ENCODE assay signal across 9 mouse cellular contexts in genomic region chr2:32514335-32514734, GRCm38 (mm10). TPM values are rescaled to one million over a fixed set of nuclear protein-coding genes. Genes with fewer than 3 reads are reported as not detected.
A peak's percentile ranks its signal among the peaks of the same experiment; 100 is the strongest.
DNase-seq lines count a peak whose midpoint lies in the region; ATAC-seq and TF ChIP-seq lines count a peak whose summit lies in the region.
"Had no signal": no experiment of that assay in that cellular context is flagged by ENCODE, and none has a peak within 500 bp of the region (broad histone marks: within the 10 kb centered on the region; RNA-seq: fewer than 3 reads in every experiment).

No protein-coding gene starts in this region.

- no peaks in the 10 kb centered on the region for H3K9me3 ChIP-seq in embryonic facial prominence, embryonic 11.5 days (replicated peaks; ENCODE audit: control insufficient read depth, low read length)
- H3K9me3 ChIP-seq in midbrain, embryonic 15.5 days, result no peaks in the 10 kb centered on the region

- H3K27me3 ChIP-seq in embryonic facial prominence, embryonic 11.5 days (ENCODE audit: control insufficient read depth, insufficient read depth, low read length), result no peaks in the 10 kb centered on the region
- no peaks in the 10 kb centered on the region for H3K27me3 ChIP-seq in midbrain, embryonic 15.5 days (replicated peaks)

- no peak for ATAC-seq in embryonic facial prominence, embryonic 11.5 days (replicated peaks; ENCODE audit: insufficient number of reproducible peaks, low FRiP score, low TSS enrichment, low read depth)
- ATAC-seq in midbrain, embryonic 15.5 days (replicated peaks), result no peak

- H3K36me3 ChIP-seq in embryonic facial prominence, embryonic 11.5 days (replicated peaks; ENCODE audit: control insufficient read depth, insufficient read depth, low read depth, low read length), result no peaks in the 10 kb centered on the region
- no peaks in the 10 kb centered on the region for H3K36me3 ChIP-seq in midbrain, embryonic 15.5 days (replicated peaks)

- TF ChIP-seq CTCF in left cerebral cortex, adult 2 months (IDR thresholded peaks at IDR 0.05), result no peak

- intact Hi-C loops in left cerebral cortex, adult 2 months (cut with DNase I), result no loop called here

- H3K9ac ChIP-seq in embryonic facial prominence, embryonic 11.5 days (replicated peaks; ENCODE audit: low read length), result 0 out of 2 replicates have a peak overlapping the region, but pooled peaks have one; percentile 25
- H3K9ac ChIP-seq in midbrain, embryonic 15.5 days, result no peak overlapping the region

- no peaks in the 10 kb centered on the region for H3K4me1 ChIP-seq in embryonic facial prominence, embryonic 11.5 days (ENCODE audit: control insufficient read depth, insufficient read depth, low read length)
- H3K4me1 ChIP-seq in midbrain, embryonic 15.5 days, result no peaks in the 10 kb centered on the region

- no peak overlapping the region for H3K4me2 ChIP-seq in embryonic facial prominence, embryonic 11.5 days (ENCODE audit: low read depth, low read length)
- H3K4me2 ChIP-seq in midbrain, embryonic 15.5 days, result no peak overlapping the region

- peak; percentile 24 for DNase-seq in thymus, postnatal 0 days (ENCODE audit: low spot score)
- no peak for DNase-seq in thymus, postnatal 25 days
- DNase-seq in embryonic facial prominence, embryonic 11.5 days (ENCODE audit: low spot score), result no peak
- DNase-seq in kidney, postnatal 25 days, result peak; percentile 64 to 90
- no peak for DNase-seq in ovary, postnatal 36 days (ENCODE audit: low spot score)
- DNase-seq in left cerebral cortex, adult 2 months (ENCODE audit: extremely low spot score in 1 of 2, low spot score in 2 of 2), result no peak
- no peak for DNase-seq in right cerebral cortex, adult 2 months (ENCODE audit: low spot score in 2 of 2)
- DNase-seq: spleen, adult 18-20 months had no signal

- 31% methylated on average over 6 of the region's 6 CpGs for WGBS in embryonic facial prominence, embryonic 11.5 days
- 67% methylated on average over 6 of the region's 6 CpGs for WGBS in midbrain, embryonic 15.5 days

- H3K27ac ChIP-seq in embryonic facial prominence, embryonic 11.5 days (replicated peaks; ENCODE audit: low read depth, low read length), result no peak overlapping the region
- H3K27ac ChIP-seq in midbrain, embryonic 15.5 days, result no peak overlapping the region
- no peak overlapping the region for H3K27ac ChIP-seq in left cerebral cortex, adult 2 months

- H3K4me3 ChIP-seq in embryonic facial prominence, embryonic 11.5 days (ENCODE audit: low read depth, low read length), result no peak overlapping the region
- H3K4me3 ChIP-seq in midbrain, embryonic 15.5 days, result no peak overlapping the region
- no peak overlapping the region for H3K4me3 ChIP-seq in left cerebral cortex, adult 2 months

RNA-seq across cellular contexts. Expression of gene Fam102a, which starts 20.8 kb away (rescaled TPM):
- 8.4 and 8.9 TPM in 2 replicates for polyA plus RNA-seq in thymus, postnatal 0 days (2015; fragmentation: Nextera tagmentation; extraction: Ambion mirVana)
- polyA plus RNA-seq in embryonic facial prominence, embryonic 11.5 days (2014; fragmentation: Nextera tagmentation; extraction: Ambion mirVana), result 10.2 and 11.7 TPM in 2 replicates
- polyA plus RNA-seq in midbrain, embryonic 15.5 days (2015; fragmentation: Nextera tagmentation; extraction: Ambion mirVana), result 7.3 TPM in 2 replicates
- total RNA-seq in left cerebral cortex, adult 2 months (2021), result 10 to 100 TPM; 61.1 to 64.8 TPM

RNA-seq across cellular contexts. Expression of gene Dpm2, which starts 56.3 kb away (rescaled TPM):
- 126 and 129 TPM in 2 replicates for polyA plus RNA-seq in thymus, postnatal 0 days (2015; fragmentation: Nextera tagmentation; extraction: Ambion mirVana)
- polyA plus RNA-seq in embryonic facial prominence, embryonic 11.5 days (2014; fragmentation: Nextera tagmentation; extraction: Ambion mirVana), result 97.1 and 100 TPM in 2 replicates
- polyA plus RNA-seq in midbrain, embryonic 15.5 days (2015; fragmentation: Nextera tagmentation; extraction: Ambion mirVana), result 145 and 150 TPM in 2 replicates
- total RNA-seq in left cerebral cortex, adult 2 months (2021), result 10 to 100 TPM; 79.4 to 82.6 TPM

Comparison
In these comparisons a context has a peak if more than half of its experiments do, and no peak if none do; other contexts are left out.
1. DNase-seq: peak in thymus, postnatal 0 days (single experiment) and kidney, postnatal 25 days (2 of 2); none in thymus, postnatal 25 days (single experiment), embryonic facial prominence, embryonic 11.5 days (single experiment), ovary, postnatal 36 days (single experiment), left cerebral cortex, adult 2 months (0 of 2) and right cerebral cortex, adult 2 months (0 of 2).